Mouse (Mus musculus) WW6 (cell line): ENCODE measurements at regions not wholly inside any gene's neighbourhood (a gene's known extent, or its start where the extent isn't known, plus 50 kb on each side); places are given as distances from the start of the nearest gene placed in this dataset.

Source experiments
- DNase-seq: peaks from one replicate; pipeline ENCODE4 v3.0.0-alpha.2; 2013; ENCODE audit warnings: low read depth, low spot score

DNA sequence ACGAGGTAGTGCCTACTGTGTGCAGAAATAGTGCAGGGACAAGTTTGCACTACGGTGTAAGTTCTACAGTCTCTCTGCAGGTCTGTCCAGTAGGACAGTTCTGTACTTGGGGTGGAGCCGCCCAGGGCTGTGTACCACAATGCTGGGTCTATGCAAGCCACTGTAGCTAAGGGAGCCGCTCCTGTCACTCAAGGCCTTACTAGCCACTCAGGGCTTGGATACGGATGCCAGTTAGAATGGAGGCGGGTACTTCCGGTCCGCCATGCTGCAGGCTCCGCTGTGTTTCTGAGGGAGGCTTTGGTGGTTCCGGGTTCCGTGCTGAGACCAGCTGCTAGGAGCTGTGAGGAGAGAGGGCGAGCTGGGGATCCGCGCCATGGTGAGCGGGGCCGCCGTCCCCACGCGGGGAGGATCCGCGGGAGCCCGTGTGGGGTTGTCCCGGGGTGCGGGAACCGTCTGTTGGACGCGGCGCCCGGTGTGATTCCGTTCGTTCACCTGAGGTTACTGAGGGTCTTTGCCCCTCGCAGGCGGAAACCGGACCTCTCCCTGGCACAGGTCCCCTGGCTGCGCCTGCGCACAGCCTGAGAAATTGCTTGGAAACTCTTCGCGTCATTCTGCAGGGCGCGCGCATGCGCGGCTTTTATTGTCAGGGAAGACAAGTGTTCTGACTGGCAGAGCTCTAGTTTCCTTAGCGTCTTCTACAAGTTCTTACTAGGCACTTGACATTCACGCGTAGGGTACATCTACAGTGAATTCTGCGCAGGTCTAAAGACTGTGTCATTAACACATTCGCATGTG is 51.0 kb upstream of the Zfp873 start:
- DNase-seq = peak; percentile 62
